Mouse (Mus musculus) retina, embryonic 14.5 days (tissue): Measurements from ENCODE around the gene Rfk.

Source experiments
- DNase-seq: peaks from one replicate; pipeline ENCODE4 v3.0.0-alpha.2; 2015; ENCODE audit warnings: low spot score

Rfk gene

GRCm38 (mm10) chr19:17385022-17385421, 8.8 kb upstream of the Rfk start:
- no peak for DNase-seq

- DNase-seq, result no peak
These were observed 8.4 kb upstream of the Rfk start for GRCm38 (mm10) chr19:17385426-17385825.

- no peak for DNase-seq
These were observed 7.4 kb upstream of the Rfk start for GRCm38 (mm10) chr19:17386424-17386823.

- DNase-seq, result peak; percentile 75
These were observed 5.4 kb upstream of the Rfk start for GRCm38 (mm10) chr19:17388404-17388803.

GRCm38 (mm10) chr19:17392866-17393265, 977 bp upstream of the Rfk start:
- no peak for DNase-seq

GRCm38 (mm10) chr19:17396802-17397201, 3.0 kb downstream of the Rfk start:
- DNase-seq, result no peak

GRCm38 (mm10) chr19:17397922-17398321, 4.1 kb downstream of the Rfk start:
- DNase-seq, result no peak

GRCm38 (mm10) chr19:17399965-17400364, 6.1 kb downstream of the Rfk start:
- no peak for DNase-seq

- DNase-seq, result no peak
These were observed 6.7 kb downstream of the Rfk start for GRCm38 (mm10) chr19:17400571-17400970.

- no peak for DNase-seq
These were observed 9.3 kb downstream of the Rfk start for GRCm38 (mm10) chr19:17403175-17403574.

GRCm38 (mm10) chr19:17406823-17407222, 13.0 kb downstream of the Rfk start:
- DNase-seq, result no peak

- DNase-seq, result no peak
These were observed 14.7 kb downstream of the Rfk start for GRCm38 (mm10) chr19:17408591-17408990.

- no peak for DNase-seq
These were observed 15.5 kb downstream of the Rfk start for GRCm38 (mm10) chr19:17409351-17409750.

GRCm38 (mm10) chr19:17410465-17411065, 16.7 kb downstream of the Rfk start:
- no peak for DNase-seq

- no peak for DNase-seq
These were observed 19.1 kb downstream of the Rfk start for GRCm38 (mm10) chr19:17412915-17413459.

- no peak for DNase-seq
These were observed 24.0 kb downstream of the Rfk start for GRCm38 (mm10) chr19:17417855-17418254.

- no peak for DNase-seq
These were observed 29.5 kb downstream of the Rfk start for GRCm38 (mm10) chr19:17423306-17423705.

GRCm38 (mm10) chr19:17427824-17428560, 34.1 kb downstream of the Rfk start:
- DNase-seq, result no peak

GRCm38 (mm10) chr19:17428561-17428914, 34.7 kb downstream of the Rfk start:
- DNase-seq, result no peak

GRCm38 (mm10) chr19:17436651-17437050, 42.8 kb downstream of the Rfk start:
- no peak for DNase-seq

- DNase-seq, result no peak
These were observed 45.8 kb downstream of the Rfk start for GRCm38 (mm10) chr19:17439476-17440189.

GRCm38 (mm10) chr19:17443581-17443980, 49.7 kb downstream of the Rfk start:
- no peak for DNase-seq
